Mouse (Mus musculus): ENCODE data around the gene Appl2. TPM values are rescaled to one million over a fixed set of nuclear protein-coding genes. Genes with fewer than 3 reads are reported as not detected.

Appl2 gene
- total RNA-seq, 2 experiments from 2014 or later: 35.9 to 38.8 TPM

DNA sequence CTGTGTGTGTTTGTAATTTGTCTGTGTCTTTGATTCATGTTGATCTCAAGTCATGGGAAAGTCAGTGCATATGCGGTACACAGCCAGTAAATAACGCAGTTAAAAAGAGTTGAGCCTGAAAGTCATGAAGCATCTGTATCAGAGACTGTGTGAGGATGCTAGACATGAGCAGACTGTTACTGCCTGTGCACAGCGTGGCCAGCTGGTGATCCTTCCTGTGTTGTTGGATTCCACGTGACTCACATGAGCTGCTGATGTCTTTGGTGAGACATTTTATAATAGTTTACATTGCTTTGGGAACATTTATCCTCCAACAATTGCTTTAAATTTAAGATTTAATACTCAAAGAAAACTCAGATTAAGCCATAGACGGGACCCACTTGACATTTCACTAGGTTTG, 54.0 kb downstream of the Appl2 start:
- DNase-seq: no peak
- intact Hi-C loops (cut with DNase I): loop anchor here (5.0 kb wide), 1 partner anchor 37 kb away; no protein-coding TSS in a partner anchor

DNA sequence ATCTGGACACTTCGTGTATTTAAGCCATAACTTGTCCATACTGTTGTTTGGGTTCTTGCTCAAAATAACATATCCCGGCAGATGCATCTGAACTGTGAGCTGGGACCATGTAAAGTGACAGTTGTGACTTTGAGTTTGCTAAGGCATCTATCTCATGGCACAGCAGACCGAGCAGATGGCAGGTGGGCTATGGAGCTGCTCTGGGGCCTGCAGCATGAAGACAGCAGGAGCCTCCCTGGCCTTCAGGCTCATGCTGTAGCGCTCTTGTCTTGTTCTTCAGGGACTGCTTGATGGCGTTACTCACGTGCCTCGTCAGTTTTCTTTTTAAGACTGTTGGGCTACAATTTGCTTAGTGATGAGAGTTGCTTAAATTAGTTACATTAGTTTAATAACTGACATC, 55.9 kb downstream of the Appl2 start:
- intact Hi-C loops (cut with DNase I): loop anchor here (5.0 kb wide), 1 partner anchor 35 kb away; no protein-coding TSS in a partner anchor
- peak; percentile 21 for DNase-seq

DNA sequence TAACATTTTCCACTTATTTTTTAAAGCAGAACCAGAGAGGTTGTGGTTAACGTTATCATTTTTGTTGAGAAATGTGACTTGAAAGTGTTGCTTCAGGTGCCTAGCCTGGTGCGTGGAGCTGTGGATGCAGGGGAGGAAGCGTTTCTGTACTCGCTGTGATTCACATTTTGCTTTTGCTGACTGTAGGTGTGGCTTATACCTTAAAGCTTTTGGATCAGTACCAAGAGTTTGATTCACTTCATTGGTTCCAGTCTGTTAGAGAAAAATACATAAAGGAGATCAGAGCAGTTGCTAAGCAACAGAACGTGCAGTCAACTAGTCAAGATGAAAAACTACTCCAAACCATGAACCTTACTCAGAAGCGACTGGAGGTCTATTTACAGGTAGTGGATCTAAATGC, 57.7 kb downstream of the Appl2 start:
- no peak for DNase-seq
- intact Hi-C loops (cut with DNase I): loop anchor here (5.0 kb wide), 1 partner anchor 34 kb away; no protein-coding TSS in a partner anchor

DNA sequence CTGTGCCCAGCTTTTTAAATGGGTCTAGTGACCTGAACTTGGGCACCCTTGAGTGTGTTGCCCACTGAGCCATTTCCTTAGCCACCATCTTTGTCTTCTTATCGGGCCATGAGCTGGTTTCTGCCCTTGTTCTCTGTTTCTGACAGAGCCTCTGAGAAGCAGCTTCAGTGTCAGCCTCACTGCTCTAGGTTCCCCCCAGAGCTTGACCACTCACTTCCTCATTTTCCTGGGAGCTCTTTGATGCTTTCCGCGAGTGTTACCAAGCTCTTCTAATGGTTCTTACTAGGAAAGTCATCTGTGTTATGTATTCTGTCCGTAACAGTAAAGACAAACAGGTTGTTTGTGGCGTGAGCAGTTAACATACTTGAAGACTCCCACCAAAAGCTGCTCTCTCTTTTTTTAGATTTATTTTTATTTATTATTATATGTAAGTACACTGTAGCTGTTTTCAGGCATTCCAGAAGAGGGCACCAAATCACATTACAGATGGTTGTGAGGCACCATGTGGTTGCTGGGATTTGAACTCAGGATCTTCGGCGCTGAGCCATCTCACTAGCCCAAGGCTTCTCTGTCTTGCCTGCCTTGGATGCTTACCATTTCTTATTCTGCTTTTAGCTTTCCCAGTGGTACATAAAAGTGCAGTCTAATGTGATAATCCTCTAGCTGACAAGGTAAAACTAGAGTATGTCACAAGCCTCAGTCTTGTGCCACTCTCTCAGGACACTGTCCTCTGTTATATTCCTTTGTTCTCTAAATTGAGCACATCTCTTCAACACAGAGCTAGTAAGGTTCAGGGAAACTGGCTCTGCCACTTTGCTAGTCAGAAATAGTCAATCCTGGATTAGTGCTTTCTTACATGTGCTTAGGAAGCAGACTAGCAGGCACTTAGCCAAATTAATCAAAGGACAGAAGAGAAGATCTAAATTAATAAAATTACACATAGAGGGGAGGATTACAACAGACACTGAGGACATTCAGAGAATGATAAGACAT, 82.8 kb downstream of the Appl2 start:
- intact Hi-C loops (cut with DNase I): no loop called here
- DNase-seq: no peak

DNA sequence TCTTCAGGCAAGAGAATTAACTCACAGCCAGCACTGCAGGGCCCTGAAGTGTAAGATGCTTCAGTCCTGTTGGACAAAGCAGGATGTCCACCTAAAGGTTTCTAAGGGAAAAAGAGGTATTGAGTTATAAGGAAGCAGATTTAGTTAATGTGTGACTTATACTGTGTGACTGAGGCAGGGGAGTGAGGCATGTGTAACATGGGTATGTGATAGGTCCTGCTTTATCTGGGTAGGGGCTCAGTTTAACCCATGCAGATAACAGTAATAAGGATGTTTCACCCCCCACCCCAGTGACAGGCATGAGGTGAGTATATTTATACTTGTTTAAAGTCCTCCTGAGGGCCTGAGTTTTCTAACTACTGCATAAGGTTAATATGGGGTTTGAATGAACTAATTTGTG, 85.5 kb downstream of the Appl2 start:
- DNase-seq: no peak
- intact Hi-C loops (cut with DNase I): no loop called here

Other genes with a start within 250 kb of the Appl2 start
- gene Aldh1l2, start 114.6 kb downstream of the Appl2 start, total RNA-seq (2021): 10 to 100 TPM; 33.6 to 33.9 TPM
- 10 to 100 TPM; 26.1 to 27.0 TPM for gene Washc4, start 105.0 kb downstream of the Appl2 start, total RNA-seq (2021)
- gene 1500009L16Rik, start 74.1 kb upstream of the Appl2 start, total RNA-seq (2021): 10 to 100 TPM; 46.9 to 52.0 TPM